Mouse (Mus musculus) MEL (cell line): ENCODE data around the gene H2-Oa. TPM values are rescaled to one million over a fixed set of nuclear protein-coding genes. Genes with fewer than 3 reads are reported as not detected.

Experiments used
- DNase-seq: peaks from one replicate; pipeline ENCODE4 v3.0.0; 2011; ENCODE audit warnings: low read depth, low spot score
- H3K27ac ChIP-seq: 2 replicates; pipeline ENCODE4 v1.5.1; 2012; ENCODE audit warnings: low read depth, mild to moderate bottlenecking, control low read depth, low read length, moderate library complexity; ENCODE audit not compliant: control insufficient read depth
- H3K27me3 ChIP-seq, 2 experiments: fragments of 150-350 bp in 1 of 2; sonication (generic) in 1 of 2; 2 replicates each; pipeline ENCODE4 v1.6.1; 2012; ENCODE audit warnings: low read length in 2 of 2, mild to moderate bottlenecking in 2 of 2, improper control_type of control experiment in 1 of 2, moderate library complexity in 1 of 2; ENCODE audit not compliant: insufficient read depth in 2 of 2, control insufficient read depth in 1 of 2
- H3K36me3 ChIP-seq, 2 experiments: 2 replicates each; pipeline ENCODE4 v1.6.1; 2012 to 2014; ENCODE audit warnings: low read length in 2 of 2, improper control_type of control experiment in 1 of 2, inconsistent platforms in 1 of 2, mild to moderate bottlenecking in 1 of 2; ENCODE audit not compliant: insufficient read depth in 2 of 2, control insufficient read depth in 1 of 2
- H3K4me1 ChIP-seq, 2 experiments: fragments of 150-350 bp in 1 of 2; sonication (generic) in 1 of 2; 2 replicates each; pipeline ENCODE4 v1.6.1; 2012; ENCODE audit warnings: low read length in 2 of 2, improper control_type of control experiment in 1 of 2, mild to moderate bottlenecking in 1 of 2; ENCODE audit not compliant: insufficient read depth in 2 of 2, control insufficient read depth in 1 of 2
- H3K4me3 ChIP-seq, 2 experiments: fragments of 150-350 bp in 1 of 2; sonication (generic) in 1 of 2; 2 replicates each; pipeline ENCODE4 v1.5.1; 2012; ENCODE audit warnings: low read depth in 2 of 2, low read length in 2 of 2, mild to moderate bottlenecking in 2 of 2, moderate library complexity in 2 of 2, control low read depth in 1 of 2, improper control_type of control experiment in 1 of 2; ENCODE audit not compliant: control insufficient read depth in 1 of 2, insufficient read depth in 1 of 2
- H3K79me2 ChIP-seq: 2 replicates; pipeline ENCODE4 v1.6.1; 2012; ENCODE audit warnings: mild to moderate bottlenecking, low read length, moderate library complexity; ENCODE audit not compliant: control insufficient read depth, poor library complexity, insufficient read depth
- H3K9ac ChIP-seq: 2 replicates; pipeline ENCODE4 v1.6.1; 2012; ENCODE audit warnings: low read depth, mild to moderate bottlenecking, control low read depth, low read length, moderate library complexity; ENCODE audit not compliant: control insufficient read depth, poor library complexity, severe bottlenecking
- H3K9me3 ChIP-seq: fragments of 150-350 bp; sonication (generic); replicated peaks from 2 replicates; pipeline ENCODE4 v1.6.1; 2012; ENCODE audit warnings: mild to moderate bottlenecking, low read length, improper control_type of control experiment, moderate library complexity; ENCODE audit not compliant: insufficient read depth
- BHLHE40 ChIP-seq: IDR thresholded peaks from 2 replicates; pipeline ENCODE4 v1.6.1; 2012; ENCODE audit warnings: low read depth, mild to moderate bottlenecking, inconsistent platforms, low read length, improper control_type of control experiment, borderline replicate concordance
- CHD1 ChIP-seq: IDR thresholded peaks from 2 replicates; pipeline ENCODE4 v1.6.1; 2012; ENCODE audit warnings: low read depth, mild to moderate bottlenecking, inconsistent platforms, low read length, improper control_type of control experiment
- CHD2 ChIP-seq: IDR thresholded peaks from 2 replicates; pipeline ENCODE4 v1.6.1; 2011; ENCODE audit warnings: low read length, improper control_type of control experiment
- E2F4 ChIP-seq: IDR thresholded peaks from 2 replicates; pipeline ENCODE4 v1.6.1; 2011; ENCODE audit warnings: low read depth, low read length, improper control_type of control experiment, borderline replicate concordance
- EP300 ChIP-seq, 2 experiments: IDR thresholded peaks; 2 replicates each; pipeline ENCODE4 v1.6.1; 2011; ENCODE audit warnings: improper control_type of control experiment in 2 of 2, low read length in 2 of 2, low read depth in 1 of 2, mild to moderate bottlenecking in 1 of 2
- GABPA ChIP-seq: IDR thresholded peaks from 2 replicates; pipeline ENCODE4 v1.6.1; 2012; ENCODE audit warnings: low read depth, mild to moderate bottlenecking, inconsistent platforms, low read length, improper control_type of control experiment, moderate library complexity
- HCFC1 ChIP-seq: IDR thresholded peaks from 2 replicates; pipeline ENCODE4 v1.6.1; 2012; ENCODE audit warnings: low read depth, mild to moderate bottlenecking, inconsistent platforms, low read length, improper control_type of control experiment, moderate library complexity
- MAFK ChIP-seq: IDR thresholded peaks from 2 replicates; pipeline ENCODE4 v1.6.1; 2011; ENCODE audit warnings: low read depth, mild to moderate bottlenecking, low read length, improper control_type of control experiment, borderline replicate concordance
- MAX ChIP-seq: IDR thresholded peaks from 2 replicates; pipeline ENCODE4 v1.6.1; 2011; ENCODE audit warnings: low read length, improper control_type of control experiment
- MEF2A ChIP-seq: IDR thresholded peaks from 2 replicates; pipeline ENCODE4 v1.6.1; 2014; ENCODE audit warnings: low read depth, mild to moderate bottlenecking, inconsistent platforms, low read length, improper control_type of control experiment; ENCODE audit not compliant: poor library complexity, insufficient replicate concordance, severe bottlenecking; ENCODE audit errors: extremely low read depth
- MXI1 ChIP-seq: IDR thresholded peaks from 2 replicates; pipeline ENCODE4 v1.6.1; 2011; ENCODE audit warnings: mild to moderate bottlenecking, low read depth, low read length, improper control_type of control experiment
- MYB ChIP-seq: IDR thresholded peaks from 2 replicates; pipeline ENCODE4 v1.6.1; 2011; ENCODE audit warnings: mild to moderate bottlenecking, low read depth, low read length, improper control_type of control experiment
- POLR2A ChIP-seq, 2 experiments: IDR thresholded peaks; 2 replicates each; pipeline ENCODE4 v1.6.1; 2011 to 2012; ENCODE audit warnings: low read length in 2 of 2, mild to moderate bottlenecking in 2 of 2, control low read depth in 1 of 2, improper control_type of control experiment in 1 of 2, low read depth in 1 of 2, moderate library complexity in 1 of 2; ENCODE audit not compliant: control insufficient read depth in 1 of 2, insufficient read depth in 1 of 2, poor library complexity in 1 of 2
- RAD21 ChIP-seq: IDR thresholded peaks from 2 replicates; pipeline ENCODE4 v1.6.1; 2011; ENCODE audit warnings: mild to moderate bottlenecking, low read depth, low read length, improper control_type of control experiment
- SMC3 ChIP-seq: IDR thresholded peaks from 2 replicates; pipeline ENCODE4 v1.6.1; 2011; ENCODE audit warnings: low read depth, low read length, improper control_type of control experiment
- TAL1 ChIP-seq: IDR thresholded peaks from 2 replicates; pipeline ENCODE4 v1.6.1; 2012; ENCODE audit warnings: mild to moderate bottlenecking, inconsistent platforms, low read length, moderate library complexity, mixed read lengths
- TBP ChIP-seq: IDR thresholded peaks from 2 replicates; pipeline ENCODE4 v1.8.0; 2011; ENCODE audit warnings: low read depth, low read length, improper control_type of control experiment
- UBTF ChIP-seq: IDR thresholded peaks from 2 replicates; pipeline ENCODE4 v1.6.1; 2012; ENCODE audit warnings: low read depth, mild to moderate bottlenecking, inconsistent platforms, low read length, improper control_type of control experiment, moderate library complexity, borderline replicate concordance; ENCODE audit not compliant: insufficient read depth
- USF1 ChIP-seq: IDR thresholded peaks from 2 replicates; pipeline ENCODE4 v1.6.1; 2014; ENCODE audit warnings: low read depth, mild to moderate bottlenecking, inconsistent platforms, low read length, improper control_type of control experiment, moderate library complexity
- ZKSCAN1 ChIP-seq: IDR thresholded peaks from 2 replicates; pipeline ENCODE4 v1.6.1; 2012; ENCODE audit warnings: low read depth, mild to moderate bottlenecking, inconsistent platforms, low read length, improper control_type of control experiment, moderate library complexity
- ZMIZ1 ChIP-seq: IDR thresholded peaks from 2 replicates; pipeline ENCODE4 v1.6.1; 2012; ENCODE audit warnings: low read depth, mild to moderate bottlenecking, inconsistent platforms, low read length, improper control_type of control experiment, moderate library complexity
- ZNF384 ChIP-seq: IDR thresholded peaks from 2 replicates; pipeline ENCODE4 v1.6.1; 2012; ENCODE audit warnings: low read depth, mild to moderate bottlenecking, inconsistent platforms, low read length, improper control_type of control experiment
- polyA plus RNA-seq, 2 experiments: library from polyadenylated mRNA; stranded (reverse) in 1 of 2; unstranded in 1 of 2; fragments of >175 nt in 1 of 2; fragments of >200 nt in 1 of 2; gene quantifications; 2 replicates each; pipeline versions ENCODE4 v1.2.1 to v1.2.4; 2012; ENCODE audit warnings: low replicate concordance in 2 of 2, low read depth in 1 of 2; ENCODE audit not compliant: insufficient read length in 2 of 2, insufficient read depth in 1 of 2, missing spikeins in 1 of 2
- total RNA-seq: library from RNA; depleted of rRNA; stranded (reverse); fragments of 300-350 nt; gene quantifications from 2 replicates; pipeline ENCODE4 v1.2.3, GENCODE M21; 2012

H2-Oa gene
- total and polyA plus RNA-seq, 3 experiments, result 2.2 to 3.9 TPM; not detected in 1

DNA sequence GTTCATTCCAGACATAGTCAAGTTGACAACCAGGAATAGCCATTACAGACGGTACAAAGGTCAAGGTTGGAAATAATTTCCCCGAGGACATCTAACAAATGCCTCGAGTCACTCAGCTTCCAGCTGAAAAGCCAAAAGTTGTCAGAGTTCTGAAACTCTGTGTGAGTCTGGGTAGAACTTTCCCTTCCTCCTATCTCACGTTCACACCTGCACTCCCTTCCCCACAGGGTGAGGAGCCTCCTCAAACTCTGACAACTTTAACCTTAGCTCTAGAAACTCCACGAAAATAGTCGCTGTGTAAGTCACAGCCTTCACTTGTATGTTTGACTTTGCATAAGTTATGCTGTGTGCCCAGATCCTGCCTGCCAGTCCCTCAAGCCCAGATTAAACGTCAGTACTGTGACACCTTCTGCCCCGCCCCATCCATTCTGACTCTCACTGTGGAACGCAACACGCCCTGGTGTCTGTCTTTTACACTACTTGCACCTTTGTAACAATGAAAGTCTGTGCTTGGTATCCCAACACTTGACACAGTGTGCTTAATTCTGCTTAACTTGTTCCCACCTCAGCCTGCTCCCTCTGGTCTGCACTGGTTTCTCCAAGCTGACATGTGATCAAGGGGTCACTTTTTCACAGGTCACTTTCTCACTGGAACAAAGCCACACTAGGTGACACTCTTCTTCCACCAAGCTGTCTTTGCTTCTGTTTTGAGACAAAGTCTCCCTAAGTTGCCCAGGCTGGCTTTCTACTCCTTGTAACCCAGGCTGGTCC is 6.8 kb downstream of the H2-Oa start:
- Histone ChIP-seq H3K36me3 (no peaks in the 10 kb centered on the region), H3K27me3 (no peaks in the 10 kb centered on the region), H3K9ac (no peak overlapping the region), H3K4me1 (no peaks in the 10 kb centered on the region; a peak in 1 of 4 replicates), H3K4me3 (no peak overlapping the region), H3K27ac (no peak overlapping the region), H3K79me2 (no peaks in the 10 kb centered on the region), H3K9me3 (no peaks in the 10 kb centered on the region)
- no peak for DNase-seq
- TF ChIP-seq UBTF (no peak), TBP (no peak), TAL1 (peak; percentile 41; the same call in 1 of the 2 replicates)

DNA sequence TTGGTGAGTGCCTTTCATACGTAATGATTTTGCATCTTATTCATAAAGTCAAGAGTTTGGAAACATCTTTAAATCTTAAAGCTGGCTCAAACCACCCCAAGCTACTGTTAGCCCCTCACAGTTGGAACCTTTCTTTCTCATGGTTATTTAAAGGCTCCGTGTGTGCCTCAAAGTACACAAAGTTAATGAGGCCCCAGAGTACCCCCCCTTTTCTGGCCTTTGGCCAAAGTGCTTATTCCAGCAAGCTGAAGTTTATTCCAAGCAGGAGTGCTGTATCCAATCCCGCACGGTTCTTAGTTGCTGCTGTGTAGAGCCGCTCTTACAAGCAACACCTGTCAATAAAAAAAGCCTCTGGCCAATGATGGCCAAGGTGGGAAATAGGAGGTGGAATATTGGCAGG is 7.4 kb downstream of the H2-Oa start:
- no peaks in the 10 kb centered on the region for H3K36me3 ChIP-seq
- H3K27me3 ChIP-seq, result no peaks in the 10 kb centered on the region
- H3K27ac ChIP-seq, result no peak overlapping the region
- DNase-seq, result no peak
- H3K9ac ChIP-seq, result no peak overlapping the region
- H3K4me3 ChIP-seq, result no peak overlapping the region
- no peak for TF ChIP-seq GABPA
- TF ChIP-seq ZNF384, result no peak
- TF ChIP-seq USF1, result no peak
- TF ChIP-seq UBTF, result no peak
- TF ChIP-seq MYB, result no peak
- no peak for TF ChIP-seq MAFK
- no peak for TF ChIP-seq BHLHE40
- no peak for TF ChIP-seq MEF2A
- TF ChIP-seq CHD2, result no peak
- TF ChIP-seq ZKSCAN1, result no peak
- TF ChIP-seq E2F4, result no peak
- no peak for TF ChIP-seq MXI1
- TF ChIP-seq RAD21, result no peak
- TF ChIP-seq POLR2A (IDR thresholded peaks at IDR 0.05; ENCODE audit: control insufficient read depth in 1 of 2, insufficient read depth in 1 of 2, low read depth in 1 of 2, low read length in 2 of 2, poor library complexity in 1 of 2), result no peak
- no peak for TF ChIP-seq ZMIZ1
- no peak for TF ChIP-seq SMC3
- no peak for TF ChIP-seq CHD1
- TF ChIP-seq HCFC1, result no peak
- no peak for TF ChIP-seq MAX
- no peak for TF ChIP-seq EP300 (IDR thresholded peaks at IDR 0.05; ENCODE audit: low read depth in 1 of 2, low read length in 2 of 2)
- no peaks in the 10 kb centered on the region for H3K79me2 ChIP-seq
- no peaks in the 10 kb centered on the region; a peak in 1 of 4 replicates for H3K4me1 ChIP-seq
- no peaks in the 10 kb centered on the region for H3K9me3 ChIP-seq
